Mouse (Mus musculus) megakaryocyte, adult 5-6 weeks (primary cell): ENCODE results near the gene Ptpn3. TPM values are rescaled to one million over a fixed set of nuclear protein-coding genes. Genes with fewer than 3 reads are reported as not detected.
A peak's percentile ranks its signal among the peaks of the same experiment; 100 is the strongest.

Experiments
- ATAC-seq: 2 replicates; pipeline ENCODE4 v1.8.0; 2016; ENCODE audit warnings: mild to moderate bottlenecking, inconsistent platforms; ENCODE audit not compliant: poor library complexity, severe bottlenecking
- total RNA-seq, 2 experiments: library from RNA; stranded (forward) in 1 of 2; stranded (reverse) in 1 of 2; fragments of 153-499, 151-499 nt in 1 of 2; fragments of 221-1000, 200-1000 nt in 1 of 2; gene quantifications; 2 replicates each; pipeline versions ENCODE4 v1.2.3 to v1.2.4; 2015 to 2017

Gene Ptpn3
- total RNA-seq, 2 experiments from 2014 or later, result 0.13 to 0.59 TPM

DNA sequence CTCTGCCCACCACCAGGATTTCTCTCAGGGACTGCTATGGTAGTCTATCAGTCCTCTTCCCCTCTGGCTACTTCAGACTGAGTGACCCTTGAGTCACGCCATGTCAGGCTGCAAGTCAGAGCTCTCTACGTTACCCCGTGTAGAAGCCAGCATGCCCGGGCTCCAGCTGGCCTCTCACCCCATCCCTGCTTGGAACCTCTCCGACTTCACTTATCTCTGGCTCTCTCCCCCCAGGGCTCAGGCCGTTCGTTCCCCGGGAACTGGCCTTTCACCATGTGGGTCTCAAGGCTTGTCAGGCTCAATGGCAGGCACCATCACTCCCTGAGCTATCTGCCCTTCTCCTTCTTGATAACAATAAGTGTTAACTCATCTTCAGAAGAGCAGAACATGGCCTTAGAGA lies 33.3 kb downstream of the Ptpn3 start:
- ATAC-seq, result no peak

DNA sequence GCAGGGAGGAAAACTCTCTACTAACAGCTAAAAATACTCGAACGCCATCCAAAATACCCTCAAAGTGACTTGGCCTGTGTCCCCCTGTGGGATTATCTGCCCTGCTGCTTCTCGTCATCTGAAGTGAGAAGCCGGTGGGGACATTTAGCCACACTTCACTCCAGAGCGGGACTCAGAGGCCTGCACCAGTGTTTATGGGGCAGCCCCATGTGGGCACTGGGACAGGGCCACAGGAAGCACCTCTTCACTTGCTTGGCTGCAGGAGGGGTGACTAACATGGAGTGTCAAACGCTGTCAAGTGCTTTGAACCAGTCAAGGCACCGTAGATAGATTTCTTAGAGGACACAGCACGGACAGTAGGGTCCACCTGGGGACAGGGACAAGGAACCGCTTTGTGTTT lies 35.2 kb downstream of the Ptpn3 start:
- no peak for ATAC-seq

DNA sequence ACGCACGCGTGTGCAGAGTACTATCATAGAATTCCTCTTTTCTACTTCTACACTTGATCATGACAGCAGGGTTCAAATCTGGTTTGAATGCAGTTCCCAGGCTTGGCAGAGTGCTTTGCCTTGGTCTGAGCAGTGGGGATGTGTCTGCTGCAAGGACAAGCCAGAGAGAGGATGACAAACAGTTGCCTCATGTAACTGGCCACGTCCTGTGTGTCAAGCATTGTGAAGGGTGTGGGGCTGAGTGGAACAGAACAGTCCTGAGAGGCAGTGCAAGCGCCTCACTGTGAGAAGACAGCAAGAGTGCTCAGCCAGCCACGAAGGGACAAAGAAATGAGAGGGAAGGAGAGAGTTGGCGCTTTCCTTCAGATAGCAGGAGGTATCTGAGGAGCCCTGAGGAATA lies 37.9 kb downstream of the Ptpn3 start:
- ATAC-seq, result no peak

DNA sequence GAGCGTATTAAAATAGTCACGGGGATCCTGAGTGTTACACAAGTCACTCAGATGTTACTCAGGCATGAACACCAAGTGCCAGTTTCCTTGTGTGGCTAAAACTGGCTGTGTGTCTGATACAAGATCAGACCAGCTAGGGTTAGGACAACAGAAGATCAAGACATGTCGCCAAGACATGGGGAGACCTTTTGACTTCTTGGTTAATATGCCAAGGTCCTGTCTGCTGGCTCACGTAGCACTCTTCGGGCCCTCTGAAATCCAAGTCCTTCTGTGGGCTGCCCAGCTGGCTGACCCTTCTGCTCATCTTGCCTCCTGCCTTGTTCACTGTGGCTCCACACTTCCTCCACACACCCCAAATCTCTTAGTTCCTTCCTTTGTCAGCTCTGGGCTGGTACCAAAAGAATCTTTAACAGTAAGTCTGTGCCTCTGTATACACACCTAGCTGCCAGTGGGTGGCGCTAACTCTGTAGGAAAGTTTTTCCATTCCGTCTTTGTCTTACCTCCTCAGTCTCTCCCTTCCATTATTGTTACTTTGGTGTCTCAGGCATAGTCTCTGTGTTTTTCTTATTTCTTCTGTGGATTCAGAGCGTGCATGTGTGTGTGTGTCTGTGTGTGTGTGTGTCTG lies 38.5 kb downstream of the Ptpn3 start:
- peak; percentile 54; the same call in 1 of the 2 replicates for ATAC-seq

DNA sequence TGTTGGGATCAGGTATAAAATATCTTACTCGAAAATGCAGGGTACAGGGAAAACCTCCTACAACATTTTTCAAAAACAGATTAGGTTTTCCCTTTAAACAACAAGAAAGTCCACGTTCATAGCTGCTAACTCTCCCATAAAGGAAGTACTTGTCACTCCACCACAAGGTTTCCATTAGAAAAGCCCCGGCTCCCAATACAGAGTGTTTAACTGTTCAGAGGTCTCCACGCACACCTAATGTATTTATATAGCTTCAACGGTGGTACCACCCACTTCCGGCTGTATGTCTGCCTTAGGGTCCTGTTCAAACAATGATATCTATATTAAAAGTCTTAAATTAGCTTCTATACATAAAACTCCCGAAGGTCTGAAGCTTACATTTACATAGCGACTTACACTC lies 39.2 kb downstream of the Ptpn3 start:
- ATAC-seq, result no peak

DNA sequence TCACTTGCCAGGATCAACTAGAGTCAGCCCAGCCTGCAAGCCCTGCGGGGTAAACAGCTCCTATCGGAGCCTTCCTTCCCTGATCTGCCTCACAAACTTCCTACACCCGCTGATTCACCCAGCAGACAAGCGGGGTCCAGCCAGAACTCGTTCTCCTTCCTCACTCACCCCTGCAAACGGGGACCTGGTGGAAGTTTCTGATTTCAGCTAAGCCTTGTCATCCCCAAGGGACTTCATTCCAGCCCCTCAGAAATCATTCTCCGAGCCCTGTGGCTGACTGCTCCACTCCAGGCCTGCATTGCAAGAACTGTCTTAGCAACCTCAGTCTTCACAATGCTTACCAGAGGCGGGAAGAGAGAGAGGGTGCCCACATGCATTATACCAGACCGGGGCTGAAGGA lies 39.8 kb downstream of the Ptpn3 start:
- no peak for ATAC-seq

DNA sequence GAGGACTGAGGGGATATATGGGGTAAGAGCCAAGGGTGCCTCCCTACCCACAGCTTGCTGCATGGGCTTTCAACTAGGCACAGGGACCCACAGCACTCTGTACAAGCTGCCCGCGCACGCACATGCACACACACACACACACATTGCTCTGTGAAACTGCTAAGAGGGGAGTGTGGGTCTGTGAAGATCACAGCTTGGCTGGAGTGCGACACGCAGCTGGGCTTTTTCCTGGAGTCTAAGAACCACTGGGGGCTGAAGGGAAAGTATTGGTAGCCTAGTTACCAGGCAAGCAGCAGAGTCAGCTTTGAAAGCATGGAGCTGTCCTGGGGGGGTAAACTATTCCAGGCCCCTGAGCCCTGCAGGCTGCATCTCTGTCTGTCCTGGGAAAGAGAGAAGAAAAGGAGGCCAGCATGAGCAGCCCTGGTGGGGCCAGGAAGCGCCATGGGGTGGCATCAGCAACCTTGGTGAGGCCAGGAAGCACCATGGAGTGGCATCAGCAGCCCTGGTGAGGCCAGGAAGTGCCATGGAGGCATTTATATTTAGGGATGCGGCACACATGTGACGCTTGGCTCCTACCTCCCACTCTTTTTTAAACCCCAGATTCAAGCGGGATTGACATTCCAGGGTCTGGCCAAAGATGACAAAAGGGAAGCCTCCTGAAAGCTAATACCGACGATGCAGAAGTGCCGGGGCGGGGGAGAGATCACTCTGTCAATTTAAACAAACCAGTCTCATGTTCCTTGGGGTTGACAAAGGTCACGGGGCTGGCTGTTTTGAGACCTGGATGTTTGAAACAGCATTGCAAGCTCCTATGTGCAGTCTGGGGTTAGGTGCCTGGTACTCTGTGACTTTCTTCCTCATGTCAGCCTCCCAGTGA lies 43.2 kb downstream of the Ptpn3 start:
- ATAC-seq, result no peak

DNA sequence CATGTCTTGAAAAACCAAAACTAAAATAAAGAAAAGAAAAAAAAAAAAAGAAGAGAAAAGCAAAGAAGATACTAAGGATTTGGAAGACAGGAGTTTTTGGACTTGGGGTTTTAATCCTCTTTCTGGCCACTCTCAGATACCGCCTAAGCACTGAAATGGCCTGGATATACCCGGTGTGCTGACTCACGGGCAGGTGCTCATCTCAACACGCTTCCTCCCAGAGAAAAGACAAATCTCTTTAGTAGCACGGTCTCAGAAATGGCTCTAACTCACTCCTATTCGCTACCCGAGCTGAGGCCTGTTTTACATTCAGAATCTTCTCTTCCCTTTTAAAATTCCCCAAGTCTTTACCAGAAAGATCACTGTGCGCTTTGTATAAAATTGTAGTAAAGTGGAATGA lies 44.2 kb downstream of the Ptpn3 start:
- no peak for ATAC-seq

DNA sequence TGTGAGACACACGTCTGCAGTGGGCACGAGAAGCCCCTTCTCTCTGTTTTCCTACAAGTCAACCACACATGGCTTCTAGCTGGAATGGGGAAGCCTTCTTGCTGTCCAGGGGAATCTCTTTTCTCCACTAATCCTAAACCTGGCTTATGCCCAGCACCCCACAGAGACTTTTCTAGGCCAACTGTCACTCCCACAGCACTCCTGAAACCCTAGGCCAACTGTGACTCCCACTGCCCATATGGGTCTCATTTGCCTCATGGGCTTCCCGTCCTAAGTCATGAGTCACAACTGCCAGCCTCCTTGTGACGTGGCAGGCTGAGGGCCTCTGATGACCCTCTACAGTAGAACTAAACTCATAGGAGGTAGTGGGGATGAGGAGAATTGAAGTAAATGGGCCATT lies 44.9 kb downstream of the Ptpn3 start:
- ATAC-seq, result no peak

DNA sequence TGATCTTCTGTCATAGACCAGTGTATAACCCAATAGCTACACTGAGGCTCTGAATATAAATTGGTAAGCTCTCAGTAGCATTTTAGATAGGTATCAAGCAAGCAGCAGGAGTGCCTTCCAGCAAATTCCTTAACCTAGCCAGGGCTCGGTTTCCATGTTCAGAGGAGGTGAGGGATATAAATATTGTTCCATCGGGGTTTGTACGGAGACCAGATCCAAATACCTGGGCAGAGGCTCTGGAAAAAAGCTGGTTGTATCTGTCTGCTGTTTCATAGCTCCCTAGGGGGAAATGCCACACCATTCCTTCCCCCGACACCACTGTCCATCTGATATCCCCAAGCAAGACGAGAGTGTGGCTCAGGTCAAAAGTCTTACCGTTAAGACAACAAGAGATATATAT lies 47.2 kb downstream of the Ptpn3 start:
- no peak for ATAC-seq

DNA sequence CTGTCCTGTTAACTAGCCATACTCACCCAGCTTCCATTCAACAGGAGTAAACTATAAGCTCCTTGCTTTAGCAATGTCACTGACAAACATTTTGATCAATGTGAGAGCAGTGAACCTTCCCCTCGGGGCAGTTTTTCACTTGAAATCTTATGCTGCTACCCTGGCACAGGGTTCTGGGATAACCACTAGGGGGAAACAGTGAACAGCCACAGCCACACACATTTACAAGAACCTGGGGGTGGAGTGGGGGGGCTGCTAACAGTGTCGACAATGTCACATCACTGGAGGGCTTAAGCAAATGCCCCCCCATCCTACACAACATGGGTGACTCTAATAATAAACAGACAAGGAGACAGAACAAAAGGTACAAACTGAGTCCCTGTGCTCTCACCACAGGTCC lies 51.0 kb downstream of the Ptpn3 start:
- no peak for ATAC-seq

DNA sequence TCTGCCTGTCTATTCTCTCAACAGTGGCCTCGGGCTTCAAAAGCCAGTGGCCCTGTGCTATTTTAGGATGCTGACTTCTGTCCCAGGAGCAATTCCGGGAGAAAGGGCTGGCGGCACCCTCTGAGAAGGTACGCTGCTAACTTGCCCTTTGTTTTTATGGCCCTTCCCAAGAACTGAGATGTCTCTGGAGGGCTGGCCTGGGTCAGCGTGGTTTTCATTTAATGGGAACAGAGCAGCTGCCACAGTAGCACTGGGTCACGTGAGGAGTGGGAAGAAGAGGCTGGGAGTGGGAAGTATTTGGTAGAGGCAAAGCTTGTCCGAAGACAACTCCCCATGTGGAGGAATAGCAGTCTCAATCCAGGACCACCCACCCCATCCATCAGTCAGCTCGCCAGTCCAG lies 52.5 kb downstream of the Ptpn3 start:
- no peak for ATAC-seq

DNA sequence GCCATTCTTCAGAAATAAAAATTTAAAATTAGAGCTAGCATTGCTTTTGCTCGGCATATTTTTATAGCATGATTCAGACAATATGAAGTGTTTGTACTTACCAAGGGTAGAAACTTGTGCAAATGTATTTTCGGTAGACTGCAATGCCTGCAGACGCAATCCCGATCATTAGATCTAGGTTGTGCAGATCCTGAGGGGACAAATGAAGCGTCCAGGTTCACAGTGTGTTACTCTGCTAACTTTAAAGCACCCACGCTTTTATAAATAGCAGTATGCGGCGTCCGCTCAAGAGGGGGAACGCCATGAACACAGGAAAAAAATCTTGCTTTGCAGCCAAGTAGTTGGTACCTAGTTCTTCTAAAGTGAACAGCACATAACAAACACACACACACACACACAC lies 56.8 kb downstream of the Ptpn3 start:
- no peak for ATAC-seq

DNA sequence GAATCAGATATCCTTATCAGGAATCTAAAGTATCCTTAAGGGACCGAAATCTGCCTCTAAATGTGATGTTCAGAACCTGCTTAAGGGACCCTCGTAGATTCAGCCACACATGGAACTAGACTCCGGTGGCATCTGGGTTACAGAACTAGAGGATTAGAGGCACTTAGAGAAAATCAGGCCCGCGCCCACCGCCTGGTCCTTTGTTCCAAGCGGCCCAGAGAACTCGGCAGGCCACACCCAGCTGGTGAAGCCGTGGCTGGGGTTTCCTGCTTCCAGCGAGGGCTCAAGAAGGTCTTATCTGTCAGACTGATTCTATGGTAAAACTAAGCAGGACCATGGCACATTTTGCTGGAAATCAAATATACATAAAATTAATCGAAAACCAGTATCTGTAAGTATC lies 58.3 kb downstream of the Ptpn3 start:
- no peak for ATAC-seq

DNA sequence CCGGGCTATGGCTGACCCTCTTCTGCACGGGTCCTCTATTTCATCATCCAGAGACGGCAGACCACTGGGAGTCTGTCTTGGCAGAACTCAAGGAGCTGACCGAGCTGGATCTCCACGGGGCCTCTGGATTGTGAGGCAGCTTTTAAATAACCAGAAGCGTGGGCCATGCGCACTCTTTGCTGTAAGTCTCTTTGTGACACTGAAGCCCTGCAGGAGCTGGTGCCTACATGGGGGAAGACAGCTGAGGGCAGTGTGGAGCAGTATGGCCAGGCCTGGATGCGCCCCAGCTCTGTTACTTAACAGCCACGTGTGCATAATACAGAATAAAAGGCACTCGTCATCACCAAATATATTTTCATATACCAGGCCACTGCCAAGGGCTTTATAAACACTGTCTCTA lies 60.7 kb downstream of the Ptpn3 start:
- no peak for ATAC-seq

DNA sequence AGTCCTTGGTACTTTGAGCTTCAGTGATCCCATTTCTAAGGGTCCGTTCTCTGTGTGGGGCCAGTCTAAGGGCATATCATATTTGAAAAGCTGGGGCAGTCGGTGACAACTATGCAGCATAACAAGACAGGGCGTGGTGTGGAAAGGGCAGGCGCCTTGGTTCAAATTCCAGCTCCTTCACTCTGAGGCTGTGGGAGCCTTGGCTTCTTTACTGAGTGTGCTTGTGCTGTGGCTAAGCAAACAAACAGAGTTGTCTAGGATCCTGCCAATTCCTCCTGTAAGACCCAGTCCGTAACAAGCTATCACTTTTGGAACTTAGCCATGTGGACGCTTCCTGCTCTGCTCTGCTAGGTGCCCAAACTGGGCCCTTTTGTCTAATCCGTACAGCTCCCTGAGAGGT lies 61.5 kb downstream of the Ptpn3 start:
- ATAC-seq, result no peak

DNA sequence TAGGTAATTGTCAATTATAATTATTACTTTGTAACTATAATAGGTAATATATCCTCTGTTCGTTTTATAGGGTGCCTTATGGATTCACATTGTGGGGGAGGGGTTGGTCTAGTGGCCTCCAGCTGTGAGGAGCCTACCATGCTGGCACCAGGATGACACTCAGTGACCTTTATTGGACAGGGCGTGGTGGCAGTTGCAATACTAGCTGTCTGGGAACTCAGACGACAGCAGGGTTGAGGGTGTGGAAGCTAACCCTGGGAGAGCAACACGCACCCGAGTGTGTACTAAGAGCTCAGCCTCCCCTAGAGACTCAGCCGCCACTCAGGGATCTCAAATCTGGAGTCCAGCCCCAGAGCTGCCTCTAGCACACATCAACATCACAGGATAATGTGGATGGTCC lies 62.5 kb downstream of the Ptpn3 start:
- no peak for ATAC-seq

DNA sequence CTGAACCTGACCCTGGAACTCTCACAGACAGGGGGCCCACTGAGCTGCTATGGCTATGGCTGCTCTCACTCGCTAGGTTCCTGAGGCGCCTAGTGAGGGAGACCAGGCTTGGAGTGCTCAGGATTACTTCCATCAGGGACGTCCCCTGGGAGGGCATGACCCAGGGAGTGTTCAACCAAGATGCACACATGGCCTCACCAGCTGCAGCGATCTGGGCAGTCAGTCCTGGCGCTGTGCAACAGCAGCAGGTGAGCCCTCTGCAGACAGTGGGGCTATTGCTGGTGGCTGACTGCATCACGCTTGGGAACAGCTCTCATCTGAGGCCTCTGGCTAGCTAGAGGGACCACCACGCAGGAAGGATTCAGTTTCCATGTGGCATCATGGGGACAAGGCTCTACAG lies 63.5 kb downstream of the Ptpn3 start:
- no peak for ATAC-seq

DNA sequence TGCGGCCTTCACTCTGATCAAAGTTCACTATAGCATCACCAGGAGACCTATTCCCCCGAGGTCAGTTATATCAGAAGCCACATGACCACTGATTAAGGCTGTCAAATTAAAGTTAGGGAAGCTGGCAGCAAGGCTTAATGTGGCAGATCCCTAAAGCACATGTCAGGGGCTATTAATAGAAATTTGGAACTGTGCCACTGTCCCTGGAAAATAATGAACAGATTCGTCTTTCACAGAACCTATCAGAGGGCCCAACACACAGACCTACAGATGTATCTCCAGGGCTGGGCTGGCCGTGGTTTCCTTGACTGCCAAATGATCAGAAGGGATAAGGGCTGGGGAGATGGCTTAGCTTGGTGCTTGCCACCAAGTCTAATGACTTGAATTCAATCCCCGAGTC lies 65.1 kb downstream of the Ptpn3 start:
- ATAC-seq, result no peak

DNA sequence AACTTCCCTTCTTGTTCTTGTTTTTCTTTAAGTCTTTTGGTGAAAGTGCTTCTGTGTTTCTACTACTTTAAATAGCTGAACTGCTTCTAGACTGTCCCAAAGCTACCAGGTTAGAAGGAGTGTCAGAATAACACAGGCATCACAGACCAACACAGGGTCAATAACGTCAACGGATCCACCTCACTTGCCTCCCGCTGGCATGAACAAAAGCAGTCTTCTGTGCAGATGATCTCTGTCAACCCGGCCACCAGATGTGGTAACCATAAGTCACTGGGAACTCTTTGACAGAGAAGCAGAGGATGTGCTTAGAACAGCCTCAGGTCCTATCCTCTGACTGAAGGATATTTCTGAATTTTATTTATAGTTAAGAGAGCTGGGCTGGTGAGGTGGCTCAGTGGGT lies 65.9 kb downstream of the Ptpn3 start:
- ATAC-seq, result no peak

DNA sequence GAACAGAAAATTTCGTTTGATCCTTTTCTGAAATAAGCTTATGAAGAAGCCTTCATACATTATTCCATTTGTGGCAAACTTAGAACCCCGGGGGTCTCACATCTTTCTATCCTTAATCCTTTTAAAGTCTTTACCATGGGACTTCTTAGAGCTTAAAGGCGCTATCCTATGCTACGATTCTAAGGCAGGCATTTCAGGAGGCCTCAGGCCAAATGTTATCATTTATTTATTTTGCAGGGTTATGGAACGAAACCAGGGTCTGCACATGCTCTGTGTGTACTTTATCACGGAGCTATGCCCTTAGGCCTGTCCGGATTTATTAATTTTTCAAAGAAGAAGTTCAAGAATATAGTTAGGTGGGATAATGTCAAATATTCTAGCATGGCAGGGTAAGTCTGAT lies 67.3 kb downstream of the Ptpn3 start:
- ATAC-seq, result no peak

DNA sequence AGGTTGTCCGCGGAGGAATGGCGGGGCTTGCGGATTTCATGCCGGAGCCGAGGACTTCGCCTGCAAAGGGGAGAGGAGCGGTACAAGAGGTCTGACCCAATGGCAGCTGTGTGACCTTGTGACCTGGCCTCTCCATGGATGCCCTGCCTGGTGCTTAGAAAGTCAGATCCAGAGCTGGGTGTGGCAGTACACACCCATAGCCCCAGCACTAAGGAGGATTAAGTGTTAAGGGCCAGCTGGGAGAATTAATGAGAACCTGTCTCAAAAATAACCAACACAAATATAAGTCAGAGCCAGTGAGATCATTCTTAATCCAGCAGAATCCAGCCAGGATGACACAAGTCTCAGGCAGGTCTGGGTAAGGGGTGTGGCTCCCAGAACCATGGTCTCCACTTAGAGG lies 69.2 kb downstream of the Ptpn3 start:
- ATAC-seq, result no peak

DNA sequence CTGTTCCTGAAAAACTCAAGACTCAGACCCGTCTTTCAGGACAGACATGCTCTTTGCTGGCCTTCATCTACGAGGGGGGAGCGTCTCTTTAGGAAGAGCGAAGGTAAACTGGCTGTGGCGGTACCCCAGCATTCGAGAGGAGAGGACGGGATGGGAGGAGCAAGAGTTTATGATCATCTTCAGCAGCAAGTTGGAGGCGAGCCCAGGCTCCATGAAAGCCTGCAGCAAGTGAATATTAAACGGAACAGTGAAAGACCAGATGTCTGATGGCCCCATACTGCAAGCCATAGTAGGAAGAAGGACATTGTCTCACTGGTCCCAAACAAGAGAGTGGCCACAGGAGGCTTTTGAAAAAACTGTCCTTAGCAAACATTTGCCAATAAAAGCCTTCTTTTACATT lies 70.3 kb downstream of the Ptpn3 start:
- ATAC-seq, result no peak
